Mouse (Mus musculus): ENCODE measurements at regions not wholly inside any gene's neighbourhood (a gene's known extent, or its start where the extent isn't known, plus 50 kb on each side); places are given as distances from the start of the nearest gene placed in this dataset.

- Histone ChIP-seq H3K27ac (ENCODE audit: low read length) (no peak overlapping the region), H3K36me3 (ENCODE audit: insufficient read depth, low read length) (no peaks in the 10 kb centered on the region), H3K4me2 (replicated peaks; ENCODE audit: low read depth, low read length) (no peak overlapping the region), H3K4me1 (ENCODE audit: insufficient read depth, low read length) (peaks cover 13% of the 10 kb centered on the region), H3K4me3 (ENCODE audit: low read length) (no peak overlapping the region), H3K9me3 (ENCODE audit: low read length) (no peaks in the 10 kb centered on the region), H3K27me3 (ENCODE audit: insufficient read depth, low read length) (no peaks in the 10 kb centered on the region), H3K9ac (replicated peaks; ENCODE audit: low read length) (no peak overlapping the region)
- WGBS: 77% methylated on average over 5 of the region's 5 CpGs
- no peak for ATAC-seq (ENCODE audit: low FRiP score, low TSS enrichment)
Observed at GRCm38 (mm10) chr1:90433911-90434310, 168.9 kb upstream of the Cops8 start.

GRCm38 (mm10) chr1:90440638-90441037 is 162.1 kb upstream of the Cops8 start:
- H3K36me3 ChIP-seq (ENCODE audit: insufficient read depth, low read length): no peaks in the 10 kb centered on the region
- H3K27me3 ChIP-seq (ENCODE audit: insufficient read depth, low read length): 0 out of 2 replicates have a peak, but pooled peaks cover 3% of the 10 kb centered on the region
- H3K4me1 ChIP-seq (ENCODE audit: insufficient read depth, low read length): peaks cover 58% of the 10 kb centered on the region
- ATAC-seq (ENCODE audit: low FRiP score, low TSS enrichment): peak; percentile 79
- no peak overlapping the region for H3K4me2 ChIP-seq (replicated peaks; ENCODE audit: low read depth, low read length)
- no peaks in the 10 kb centered on the region for H3K9me3 ChIP-seq (ENCODE audit: low read length)
- peak overlapping the region; percentile 69 for H3K27ac ChIP-seq (ENCODE audit: low read length)
- H3K9ac ChIP-seq (replicated peaks; ENCODE audit: low read length): no peak overlapping the region
- H3K4me3 ChIP-seq (ENCODE audit: low read length): no peak overlapping the region
- 6% methylated on average over 1 of the region's 1 CpGs for WGBS

- WGBS: 20% methylated on average over 10 of the region's 10 CpGs
- H3K9ac ChIP-seq (replicated peaks; ENCODE audit: low read length): no peak overlapping the region
- no peak overlapping the region for H3K4me3 ChIP-seq (ENCODE audit: low read length)
- no peaks in the 10 kb centered on the region for H3K9me3 ChIP-seq (ENCODE audit: low read length)
- H3K27me3 ChIP-seq (ENCODE audit: insufficient read depth, low read length): 0 out of 2 replicates have a peak, but pooled peaks cover 3% of the 10 kb centered on the region
- peak overlapping the region; percentile 69 for H3K27ac ChIP-seq (ENCODE audit: low read length)
- no peaks in the 10 kb centered on the region for H3K36me3 ChIP-seq (ENCODE audit: insufficient read depth, low read length)
- ATAC-seq (ENCODE audit: low FRiP score, low TSS enrichment): peak; percentile 84
- peaks cover 58% of the 10 kb centered on the region for H3K4me1 ChIP-seq (ENCODE audit: insufficient read depth, low read length)
- no peak overlapping the region for H3K4me2 ChIP-seq (replicated peaks; ENCODE audit: low read depth, low read length)
Observed at GRCm38 (mm10) chr1:90441134-90441868, 161.5 kb upstream of the Cops8 start.

GRCm38 (mm10) chr1:90442250-90443240 is 160.2 kb upstream of the Cops8 start:
- 25% methylated on average over 19 of the region's 19 CpGs for WGBS
- peak; percentile 54 for ATAC-seq (ENCODE audit: low FRiP score, low TSS enrichment)
- H3K4me1 ChIP-seq (ENCODE audit: insufficient read depth, low read length): peaks cover 58% of the 10 kb centered on the region

GRCm38 (mm10) chr1:90449571-90450226 is 153.1 kb upstream of the Cops8 start:
- peak; percentile 85 for ATAC-seq (ENCODE audit: low FRiP score, low TSS enrichment)

More at GRCm38 (mm10) chr1:90442250-90443240, 160.2 kb upstream of the Cops8 start:
- H3K4me2 ChIP-seq (replicated peaks; ENCODE audit: low read depth, low read length): no peak overlapping the region
- H3K27me3 ChIP-seq (ENCODE audit: insufficient read depth, low read length): 0 out of 2 replicates have a peak, but pooled peaks cover 3% of the 10 kb centered on the region
- H3K27ac ChIP-seq (ENCODE audit: low read length): peak overlapping the region; percentile 63
- no peak overlapping the region for H3K9ac ChIP-seq (replicated peaks; ENCODE audit: low read length)
- no peaks in the 10 kb centered on the region for H3K9me3 ChIP-seq (ENCODE audit: low read length)
- H3K4me3 ChIP-seq (ENCODE audit: low read length): no peak overlapping the region
- H3K36me3 ChIP-seq (ENCODE audit: insufficient read depth, low read length): no peaks in the 10 kb centered on the region

GRCm38 (mm10) chr1:90451942-90452557 is 150.7 kb upstream of the Cops8 start:
- H3K36me3 ChIP-seq (ENCODE audit: insufficient read depth, low read length): no peaks in the 10 kb centered on the region
- H3K4me2 ChIP-seq (replicated peaks; ENCODE audit: low read depth, low read length): no peak overlapping the region
- H3K27ac ChIP-seq (ENCODE audit: low read length): peak overlapping the region; percentile 46; the same call in 1 of the 2 replicates
- no peak overlapping the region for H3K4me3 ChIP-seq (ENCODE audit: low read length)
- peaks cover 34% of the 10 kb centered on the region for H3K4me1 ChIP-seq (ENCODE audit: insufficient read depth, low read length)
- H3K9me3 ChIP-seq (ENCODE audit: low read length): no peaks in the 10 kb centered on the region
- 15% methylated on average over 6 of the region's 6 CpGs for WGBS
- H3K9ac ChIP-seq (replicated peaks; ENCODE audit: low read length): no peak overlapping the region
- no peaks in the 10 kb centered on the region for H3K27me3 ChIP-seq (ENCODE audit: insufficient read depth, low read length)
- ATAC-seq (ENCODE audit: low FRiP score, low TSS enrichment): no peak; the same call in 1 of the 2 replicates

More at GRCm38 (mm10) chr1:90449571-90450226, 153.1 kb upstream of the Cops8 start:
- WGBS: 26% methylated on average over 7 of the region's 7 CpGs
- no peak overlapping the region for H3K4me3 ChIP-seq (ENCODE audit: low read length)
- H3K4me1 ChIP-seq (ENCODE audit: insufficient read depth, low read length): peaks cover 39% of the 10 kb centered on the region
- no peak overlapping the region for H3K4me2 ChIP-seq (replicated peaks; ENCODE audit: low read depth, low read length)
- H3K27me3 ChIP-seq (ENCODE audit: insufficient read depth, low read length): no peaks in the 10 kb centered on the region
- H3K9me3 ChIP-seq (ENCODE audit: low read length): no peaks in the 10 kb centered on the region
- H3K9ac ChIP-seq (replicated peaks; ENCODE audit: low read length): no peak overlapping the region
- H3K27ac ChIP-seq (ENCODE audit: low read length): peak overlapping the region; percentile 76
- no peaks in the 10 kb centered on the region for H3K36me3 ChIP-seq (ENCODE audit: insufficient read depth, low read length)

- Histone ChIP-seq H3K9me3 (ENCODE audit: low read length) (no peaks in the 10 kb centered on the region), H3K27me3 (ENCODE audit: insufficient read depth, low read length) (no peaks in the 10 kb centered on the region), H3K36me3 (ENCODE audit: insufficient read depth, low read length) (no peaks in the 10 kb centered on the region), H3K4me1 (ENCODE audit: insufficient read depth, low read length) (peaks cover 33% of the 10 kb centered on the region), H3K27ac (ENCODE audit: low read length) (peak overlapping the region; percentile 3; the same call in 1 of the 2 replicates), H3K4me3 (ENCODE audit: low read length) (no peak overlapping the region), H3K4me2 (replicated peaks; ENCODE audit: low read depth, low read length) (no peak overlapping the region), H3K9ac (replicated peaks; ENCODE audit: low read length) (no peak overlapping the region)
- no peak for ATAC-seq (ENCODE audit: low FRiP score, low TSS enrichment)
- 56% methylated on average over 7 of the region's 7 CpGs for WGBS
Observed at GRCm38 (mm10) chr1:90454263-90454662, 148.5 kb upstream of the Cops8 start.

- H3K27me3 ChIP-seq (ENCODE audit: insufficient read depth, low read length): no peaks in the 10 kb centered on the region
- no peak overlapping the region for H3K9ac ChIP-seq (replicated peaks; ENCODE audit: low read length)
- H3K36me3 ChIP-seq (ENCODE audit: insufficient read depth, low read length): no peaks in the 10 kb centered on the region
- H3K27ac ChIP-seq (ENCODE audit: low read length): no peak overlapping the region
- H3K4me1 ChIP-seq (ENCODE audit: insufficient read depth, low read length): peaks cover 22% of the 10 kb centered on the region
- no peak overlapping the region for H3K4me3 ChIP-seq (ENCODE audit: low read length)
- H3K9me3 ChIP-seq (ENCODE audit: low read length): no peaks in the 10 kb centered on the region
- 34% methylated on average over 9 of the region's 9 CpGs for WGBS
- ATAC-seq (ENCODE audit: low FRiP score, low TSS enrichment): no peak
- H3K4me2 ChIP-seq (replicated peaks; ENCODE audit: low read depth, low read length): no peak overlapping the region
Observed at GRCm38 (mm10) chr1:90457396-90457795, 145.4 kb upstream of the Cops8 start.

GRCm38 (mm10) chr1:90458176-90458575 is 144.6 kb upstream of the Cops8 start:
- Histone ChIP-seq H3K4me1 (ENCODE audit: insufficient read depth, low read length) (peaks cover 17% of the 10 kb centered on the region), H3K27ac (ENCODE audit: low read length) (no peak overlapping the region), H3K9ac (replicated peaks; ENCODE audit: low read length) (no peak overlapping the region), H3K4me2 (replicated peaks; ENCODE audit: low read depth, low read length) (no peak overlapping the region), H3K9me3 (ENCODE audit: low read length) (no peaks in the 10 kb centered on the region), H3K27me3 (ENCODE audit: insufficient read depth, low read length) (no peaks in the 10 kb centered on the region), H3K4me3 (ENCODE audit: low read length) (no peak overlapping the region), H3K36me3 (ENCODE audit: insufficient read depth, low read length) (no peaks in the 10 kb centered on the region)
- no peak for ATAC-seq (ENCODE audit: low FRiP score, low TSS enrichment)
- 89% methylated on average over 8 of the region's 8 CpGs for WGBS

Data from kidney, embryonic 16.5 days (tissue).